Mouse (Mus musculus) lung, adult 2 months (tissue): ENCODE measurements around the gene Chchd10.

Source experiments
- CTCF ChIP-seq: fragments of 200-500 bp; IDR thresholded peaks from 2 replicates; pipeline ENCODE4 v1.5.1; 2011; ENCODE audit warnings: mild to moderate bottlenecking, low read length, control low read depth; ENCODE audit not compliant: insufficient read depth
- POLR2A ChIP-seq: fragments of 200-500 bp; IDR thresholded peaks from 2 replicates; pipeline ENCODE4 v1.6.1; 2011; ENCODE audit warnings: low read depth, mild to moderate bottlenecking, control low read depth, low read length, borderline replicate concordance; ENCODE audit errors: extremely low read depth

DNA sequence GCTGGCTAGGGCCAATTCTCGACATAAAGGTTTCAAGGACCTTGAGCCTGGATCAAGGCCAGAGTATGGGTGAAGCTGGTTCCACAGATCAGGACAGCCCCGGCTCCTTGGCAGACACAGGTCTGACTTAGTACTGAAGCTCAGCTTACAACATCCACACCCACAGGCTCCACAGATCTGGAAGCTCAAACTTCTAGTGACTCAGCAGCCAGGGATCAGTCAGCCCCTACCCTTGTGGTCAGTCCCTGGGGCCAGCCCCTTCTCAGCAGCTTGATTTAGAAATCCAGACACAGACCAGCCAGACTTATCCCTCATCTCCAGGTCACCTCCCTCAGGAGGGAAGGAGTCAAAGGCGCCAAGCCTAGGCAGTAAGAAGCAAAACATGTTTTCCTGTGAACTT is 34.1 kb upstream of the Chchd10 start:
- no peak for TF ChIP-seq POLR2A
- no peak for TF ChIP-seq CTCF
